Mouse (Mus musculus): ENCODE data around the gene Prl8a6.

DNA sequence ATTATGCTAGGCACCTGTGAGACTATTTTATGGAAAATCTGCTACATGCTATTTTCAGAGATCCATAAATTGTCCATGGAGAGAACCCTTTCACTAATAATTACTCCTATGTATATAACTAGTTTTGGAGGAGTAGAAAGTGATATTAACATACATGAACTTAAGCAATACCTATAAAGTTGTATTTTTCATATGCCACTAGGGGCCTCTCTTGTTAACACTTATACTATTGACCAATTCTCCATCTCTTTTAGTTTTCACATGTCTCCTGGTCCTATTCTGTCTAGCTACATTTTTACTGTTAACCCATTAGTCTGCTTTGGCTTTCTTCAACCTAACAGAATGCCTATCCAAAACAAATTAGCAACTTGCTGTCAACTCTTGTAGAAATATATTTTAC is 24.8 kb downstream of the Prl8a6 start:
- TF ChIP-seq GATA1 (IDR thresholded peaks at IDR 0.05; ENCODE audit: low read length) (no peak), TAL1 (IDR thresholded peaks at IDR 0.05; ENCODE audit: low read length) (no peak)

Data from erythroblast, embryonic 14.5 days (primary cell).